In genomic region chr6:105938485-105938884, GRCm38 (mm10) we compare ENCODE assay signal across 11 mouse cellular contexts.
"Had no signal": no experiment of that assay in that cellular context is flagged by ENCODE, and none has a peak within 500 bp of the region (broad histone marks: within the 10 kb centered on the region; RNA-seq: fewer than 3 reads in every experiment).

No protein-coding gene starts in this region.

- H3K9ac ChIP-seq: liver, embryonic 13.5 days; stomach, embryonic 15.5 days had no signal

- H3K4me3 ChIP-seq: liver, embryonic 13.5 days; stomach, embryonic 15.5 days had no signal

- H3K27ac ChIP-seq: liver, embryonic 13.5 days; stomach, embryonic 15.5 days had no signal

- H3K4me2 ChIP-seq: liver, embryonic 13.5 days; midbrain, embryonic 11.5 days; stomach, embryonic 15.5 days had no signal

- DNase-seq: kidney, postnatal 14 days; kidney, postnatal 4 days; liver, embryonic 13.5 days; lung, adult 2 months; lung, postnatal 14 days; lung, postnatal 4 days; midbrain, embryonic 14.5 days; thymus, adult 18-20 months; thymus, postnatal 36 days had no signal

- H3K9me3 ChIP-seq: liver, embryonic 13.5 days; stomach, embryonic 15.5 days had no signal

- H3K27me3 ChIP-seq: liver, embryonic 13.5 days; stomach, embryonic 15.5 days had no signal

- H3K4me1 ChIP-seq: liver, embryonic 13.5 days; stomach, embryonic 15.5 days had no signal

- H3K36me3 ChIP-seq: liver, embryonic 13.5 days; stomach, embryonic 15.5 days had no signal
